Comparison of ENCODE assay signal across 20 mouse cellular contexts in genomic region chr9:67008781-67009180, GRCm38 (mm10). TPM values are rescaled to one million over a fixed set of nuclear protein-coding genes. Genes with fewer than 3 reads are reported as not detected.
DNase-seq lines count a peak whose midpoint lies in the region; ATAC-seq lines count a peak whose summit lies in the region.
"Had no signal": no experiment of that assay in that cellular context is flagged by ENCODE, and none has a peak within 500 bp of the region (broad histone marks: within the 10 kb centered on the region; RNA-seq: fewer than 3 reads in every experiment).

No protein-coding gene starts in this region.

- no peaks in the 10 kb centered on the region for H3K36me3 ChIP-seq in kidney, embryonic 16.5 days (ENCODE audit: insufficient read depth, low read length)
- H3K36me3 ChIP-seq: kidney, embryonic 15.5 days had no signal

- no peak for DNase-seq in kidney, adult 8-10 months
- peak; percentile 56 for DNase-seq in embryo, embryonic 11.5 days (ENCODE audit: low read depth, low spot score)
- peak; percentile 54 for DNase-seq in forelimb bud, embryonic 11.5 days (ENCODE audit: low read depth, low spot score)
- DNase-seq in mesoderm, embryonic 11.5 days (ENCODE audit: low read depth, low spot score): peak; percentile 83
- DNase-seq in left cerebral cortex, adult 9 months (ENCODE audit: low spot score in 2 of 2): no peak
- no peak for DNase-seq in natural killer cell, adult 2 months (ENCODE audit: low spot score in 2 of 2)
- no peak for DNase-seq in cerebellum, postnatal 25 days
- DNase-seq: adrenal gland, postnatal 14 days; cerebellum, adult 9-10 months; forebrain, postnatal 0 days; lung, postnatal 14 days had no signal

- ATAC-seq in kidney, embryonic 16.5 days (ENCODE audit: low FRiP score, low TSS enrichment): no peak
- ATAC-seq: forebrain, postnatal 0 days; hindbrain, postnatal 0 days had no signal

- H3K4me1 ChIP-seq in kidney, embryonic 16.5 days (ENCODE audit: insufficient read depth, low read length): peaks cover 15% of the 10 kb centered on the region

- no peak overlapping the region for H3K27ac ChIP-seq in kidney, embryonic 16.5 days (ENCODE audit: low read length)
- H3K27ac ChIP-seq: hindbrain, postnatal 0 days; kidney, embryonic 15.5 days; layer of hippocampus, adult 2 months; liver, embryonic 14.5 days had no signal

- no peak overlapping the region for H3K4me2 ChIP-seq in kidney, embryonic 16.5 days (replicated peaks; ENCODE audit: low read depth, low read length)
- H3K4me2 ChIP-seq: heart, embryonic 11.5 days; kidney, embryonic 15.5 days; midbrain, embryonic 11.5 days had no signal

- 13% methylated on average over 11 of the region's 11 CpGs for WGBS in kidney, embryonic 16.5 days

- H3K9ac ChIP-seq in kidney, embryonic 16.5 days (replicated peaks; ENCODE audit: low read length): 0 out of 2 replicates have a peak overlapping the region, but pooled peaks have one; percentile 1
- H3K9ac ChIP-seq: forebrain, postnatal 0 days; kidney, embryonic 15.5 days; liver, embryonic 14.5 days had no signal

- no peaks in the 10 kb centered on the region for H3K9me3 ChIP-seq in kidney, embryonic 16.5 days (ENCODE audit: low read length)
- H3K9me3 ChIP-seq: kidney, embryonic 15.5 days had no signal

- H3K27me3 ChIP-seq in kidney, embryonic 16.5 days (ENCODE audit: insufficient read depth, low read length): no peaks in the 10 kb centered on the region
- H3K27me3 ChIP-seq: kidney, embryonic 15.5 days had no signal

- H3K4me3 ChIP-seq in kidney, embryonic 16.5 days (ENCODE audit: low read length): no peak overlapping the region
- H3K4me3 ChIP-seq: erythroblast, embryonic 14.5 days; kidney, embryonic 15.5 days; layer of hippocampus, adult 2 months; myocyte had no signal

RNA-seq across cellular contexts. Expression of gene Lactb, which starts 33.5 kb away (rescaled TPM):
- 16.0 and 17.7 TPM in 2 replicates for polyA plus RNA-seq in kidney, embryonic 16.5 days (2015; fragmentation: Nextera tagmentation; extraction: Ambion mirVana)

RNA-seq across cellular contexts. Expression of gene Tpm1, which starts 40.4 kb away (rescaled TPM):
- polyA plus RNA-seq in kidney, embryonic 16.5 days (2015; fragmentation: Nextera tagmentation; extraction: Ambion mirVana): 578 and 635 TPM in 2 replicates

Comparison
In these comparisons a context has a peak if more than half of its experiments do, and no peak if none do; other contexts are left out.
1. DNase-seq: peak in embryo, embryonic 11.5 days (single experiment), forelimb bud, embryonic 11.5 days (single experiment) and mesoderm, embryonic 11.5 days (single experiment); none in kidney, adult 8-10 months (0 of 2), left cerebral cortex, adult 9 months (0 of 2), natural killer cell, adult 2 months (0 of 2) and cerebellum, postnatal 25 days (0 of 2).